Mouse (Mus musculus): ENCODE measurements around the gene Neurl3.

Gene Neurl3

GRCm38 (mm10) chr1:36274455-36274854, at the start of gene Neurl3:
Gene Neurl3, minus strand, starts transcription at chr1:36274679.
- DNase-seq = no peak

DNA sequence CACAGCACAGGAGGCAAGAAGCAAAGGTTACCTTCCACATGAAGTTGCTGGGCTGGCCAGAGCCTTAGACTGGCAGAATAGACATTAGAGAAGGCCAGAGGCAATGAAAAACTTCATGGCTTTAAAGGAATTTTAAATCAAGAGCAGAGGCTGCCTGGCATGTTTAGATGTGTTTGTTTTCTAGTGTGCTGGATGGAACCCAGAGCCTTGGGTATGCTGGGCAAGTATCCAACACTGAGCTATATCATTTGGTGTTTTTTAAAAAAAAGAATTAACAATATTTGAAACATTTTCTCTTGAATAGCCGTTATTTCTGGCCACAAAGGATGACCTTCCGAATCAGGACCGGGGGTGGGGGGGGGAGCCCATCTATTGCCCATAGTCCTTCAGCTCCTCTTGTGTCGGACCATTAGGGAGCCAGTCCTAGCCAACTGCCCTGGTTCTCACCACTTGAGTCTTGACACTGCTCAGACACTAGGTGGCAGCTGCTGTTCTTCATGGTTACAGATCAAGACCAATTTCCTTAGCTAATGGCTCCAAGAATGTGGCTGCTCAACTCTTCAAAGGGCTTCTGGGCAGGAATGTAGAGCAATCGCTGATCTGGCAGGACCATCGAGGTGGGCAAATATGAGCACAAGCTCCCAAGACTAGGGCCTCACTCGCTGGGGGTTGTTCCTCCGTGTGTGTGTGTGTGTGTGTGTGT, 49.4 kb upstream of the Neurl3 start:
- peak; percentile 76 for DNase-seq

- no peak for DNase-seq
Observed at GRCm38 (mm10) chr1:36323076-36323475, 48.6 kb upstream of the Neurl3 start.

DNA sequence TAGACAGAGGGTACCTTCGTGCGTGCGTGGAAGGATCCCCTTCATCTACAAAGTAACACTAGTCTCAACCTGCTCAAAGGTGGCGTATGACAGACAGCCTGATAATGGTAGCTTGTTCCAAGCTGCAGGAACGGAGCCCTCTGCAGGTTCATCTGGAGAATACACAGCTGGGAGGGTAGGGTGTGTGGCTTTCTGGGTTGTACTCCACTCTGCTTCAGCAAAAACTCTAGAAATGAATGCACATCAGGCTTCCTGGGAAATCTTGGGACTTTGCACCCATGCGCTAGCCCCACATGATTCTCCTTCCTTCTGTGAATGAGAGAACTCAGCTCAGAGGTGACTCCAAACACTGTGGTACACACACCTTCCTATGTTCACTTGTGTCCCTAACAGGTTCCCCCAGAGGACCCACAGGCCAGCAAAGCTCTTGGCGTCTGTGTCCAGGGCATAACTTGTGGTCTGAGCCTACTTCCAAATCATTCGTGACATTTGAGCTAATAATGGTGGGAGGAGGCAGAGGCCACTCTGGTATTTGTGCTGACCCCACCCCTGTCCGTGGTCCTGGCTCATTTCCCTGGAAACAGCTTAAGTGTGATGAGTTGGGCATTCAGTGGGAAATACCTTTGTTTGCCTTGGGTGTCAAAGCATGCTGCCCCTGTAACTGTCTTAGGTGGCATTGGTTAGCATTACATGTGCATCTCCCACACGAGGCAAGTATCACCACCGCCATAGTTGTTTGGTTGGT, 47.5 kb upstream of the Neurl3 start:
- peak; percentile 58 for DNase-seq

GRCm38 (mm10) chr1:36321164-36321563, 46.7 kb upstream of the Neurl3 start:
- DNase-seq = no peak

GRCm38 (mm10) chr1:36315776-36316100, 41.3 kb upstream of the Neurl3 start:
- no peak for DNase-seq

GRCm38 (mm10) chr1:36314959-36315775, 40.7 kb upstream of the Neurl3 start:
- no peak for DNase-seq

DNA sequence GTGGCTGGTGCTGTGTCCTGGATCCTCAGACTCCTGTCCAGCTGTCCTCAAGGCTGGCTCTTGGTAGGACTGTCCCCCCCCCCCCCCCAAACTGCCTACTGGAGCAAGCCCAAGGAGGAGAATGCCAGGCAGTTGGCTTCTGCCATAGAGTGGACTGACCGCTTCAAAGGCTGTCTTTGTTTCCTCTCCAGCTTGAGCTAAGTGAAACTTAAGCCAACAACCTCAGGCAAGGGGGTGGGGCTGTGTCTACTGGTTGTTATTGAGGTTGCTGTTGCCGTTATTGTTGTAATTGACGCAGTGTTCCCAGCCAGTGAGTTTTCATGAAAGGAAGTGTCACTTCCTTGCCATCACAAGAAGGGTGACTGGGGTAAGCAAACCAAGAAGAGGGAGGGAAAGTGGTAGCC, 35.0 kb upstream of the Neurl3 start:
- no peak for DNase-seq

GRCm38 (mm10) chr1:36308966-36309475, 34.5 kb upstream of the Neurl3 start:
- no peak for DNase-seq

DNA sequence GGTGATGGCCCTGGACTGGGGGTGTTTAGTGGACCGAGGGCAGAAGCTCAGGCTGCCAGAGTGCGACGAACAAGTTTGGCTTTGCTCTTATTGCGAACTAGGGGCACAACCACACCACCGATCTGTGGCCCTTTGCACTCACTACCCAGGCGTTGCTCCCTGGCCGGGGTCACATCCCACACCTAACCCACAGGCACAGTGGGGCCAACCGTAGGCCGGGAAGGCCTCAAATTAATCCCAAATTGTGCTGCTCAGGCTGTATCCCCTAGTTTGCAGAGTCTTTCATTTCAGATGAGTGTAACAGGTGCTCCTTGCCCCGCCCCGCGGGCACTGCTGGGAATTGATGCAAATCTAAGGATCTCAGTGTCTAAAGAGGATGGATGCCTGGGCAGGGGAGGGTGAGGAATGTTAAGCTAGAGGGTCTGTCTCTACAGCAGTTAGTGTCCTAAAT, 34.0 kb upstream of the Neurl3 start:
- DNase-seq = no peak

- peak; percentile 87 for DNase-seq
Observed at GRCm38 (mm10) chr1:36307495-36308280, 33.2 kb upstream of the Neurl3 start, which contains the start of gene Arid5a. Gene Arid5a, plus strand, starts transcription at chr1:36307733.

DNA sequence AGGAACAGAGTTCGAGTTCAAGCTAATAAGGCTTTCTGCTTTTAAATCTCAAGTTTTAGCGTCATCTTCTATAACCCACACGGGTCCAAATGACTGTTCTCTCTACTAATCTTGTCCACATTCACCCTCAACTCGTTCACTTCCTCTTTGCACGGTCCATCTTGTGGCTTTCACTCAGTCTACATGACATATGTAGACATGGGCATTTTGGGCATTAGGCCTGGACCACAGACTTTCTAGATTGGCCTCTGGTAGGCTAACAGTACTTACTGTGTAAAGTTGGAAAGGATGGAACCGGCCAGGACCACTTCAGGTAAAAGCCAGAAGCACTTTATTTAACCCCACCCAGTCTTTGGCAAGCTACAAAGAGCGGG, 32.6 kb upstream of the Neurl3 start:
- no peak for DNase-seq

- no peak for DNase-seq
Observed at GRCm38 (mm10) chr1:36306120-36306519, 31.6 kb upstream of the Neurl3 start.

- no peak for DNase-seq
Observed at GRCm38 (mm10) chr1:36304764-36305163, 30.3 kb upstream of the Neurl3 start.

DNA sequence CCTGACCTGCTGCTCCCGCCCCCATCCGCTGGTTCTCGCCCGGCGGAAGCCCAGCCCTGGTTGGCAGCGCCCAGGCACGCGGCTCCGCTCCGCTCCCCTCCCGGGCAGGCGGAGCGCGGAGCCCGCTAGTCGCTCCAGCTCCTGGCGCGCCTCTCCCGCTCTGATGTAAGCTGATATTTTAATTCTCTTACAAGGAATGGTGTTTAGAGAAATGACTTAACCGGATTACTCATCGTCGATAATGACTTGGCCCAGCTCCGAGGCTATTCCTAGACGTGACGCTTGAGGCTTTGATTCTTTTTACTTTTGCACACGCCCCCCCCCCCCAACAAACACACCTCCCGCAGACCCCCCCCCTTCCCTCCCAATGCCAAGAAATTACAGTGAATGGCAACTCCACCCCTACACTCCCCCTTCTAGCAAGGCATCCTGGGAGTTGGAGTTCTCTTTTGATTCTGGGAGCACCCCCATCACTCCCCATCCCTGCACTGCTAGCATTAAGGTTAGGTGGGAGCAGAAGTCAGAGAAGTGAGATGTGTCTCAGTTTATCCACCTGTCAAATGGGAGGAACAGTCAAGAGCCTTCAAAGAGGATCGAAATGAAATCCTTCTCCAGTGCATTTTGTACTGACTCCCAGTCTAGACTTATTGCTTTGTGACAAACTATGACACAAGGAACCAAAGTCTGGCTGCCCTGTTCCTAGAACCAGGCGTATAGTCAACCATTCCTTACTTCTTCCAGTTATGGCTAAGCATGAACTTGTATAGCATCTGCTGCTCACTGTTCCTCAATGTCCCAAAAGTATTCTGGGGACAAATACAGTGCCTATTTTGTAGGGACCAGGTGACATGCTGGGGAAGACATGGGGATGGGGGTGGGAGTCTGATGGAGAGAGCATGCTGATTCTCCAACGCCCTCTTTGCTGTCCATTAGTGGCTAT, 29.2 kb upstream of the Neurl3 start:
- DNase-seq = peak; percentile 66

DNA sequence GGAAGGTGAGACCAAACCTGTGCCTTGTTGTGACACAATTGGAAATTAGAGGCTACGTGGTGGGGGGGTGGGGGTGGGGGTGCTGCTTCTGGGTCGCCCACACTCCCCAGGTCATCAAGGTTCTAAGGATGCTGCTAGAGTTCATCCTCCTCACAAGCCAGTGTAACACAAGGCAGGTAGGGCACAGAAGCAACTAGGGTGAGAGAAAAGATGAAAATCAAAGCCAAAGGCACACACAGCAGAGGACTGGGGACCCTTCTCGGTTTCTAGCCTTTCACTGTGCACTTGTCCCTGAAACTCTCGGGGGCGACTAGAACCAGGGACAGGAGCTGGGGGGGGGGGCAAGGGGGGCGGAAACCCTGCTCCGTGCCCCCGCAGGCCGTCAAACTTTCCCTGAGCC, 28.5 kb upstream of the Neurl3 start:
- no peak for DNase-seq

DNA sequence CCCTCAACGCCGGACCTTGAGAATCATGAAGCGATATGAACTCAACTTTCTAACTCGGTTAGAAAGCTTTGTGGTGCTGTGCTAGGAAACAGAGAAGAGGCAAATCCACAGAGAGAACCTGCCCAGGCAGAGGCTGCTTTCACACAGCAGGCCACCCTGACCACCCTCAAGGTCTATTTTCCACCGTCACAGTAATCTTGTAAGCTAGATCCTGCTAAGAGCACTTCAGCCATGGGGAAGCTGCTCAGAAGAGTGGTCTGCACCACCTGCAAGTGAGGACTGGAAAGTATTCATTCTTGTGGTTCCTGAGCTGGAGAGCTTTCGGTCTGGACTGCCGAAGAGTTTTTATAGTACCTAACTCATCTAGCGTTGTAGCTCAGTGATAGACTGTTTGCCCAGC, 27.8 kb upstream of the Neurl3 start:
- no peak for DNase-seq

DNA sequence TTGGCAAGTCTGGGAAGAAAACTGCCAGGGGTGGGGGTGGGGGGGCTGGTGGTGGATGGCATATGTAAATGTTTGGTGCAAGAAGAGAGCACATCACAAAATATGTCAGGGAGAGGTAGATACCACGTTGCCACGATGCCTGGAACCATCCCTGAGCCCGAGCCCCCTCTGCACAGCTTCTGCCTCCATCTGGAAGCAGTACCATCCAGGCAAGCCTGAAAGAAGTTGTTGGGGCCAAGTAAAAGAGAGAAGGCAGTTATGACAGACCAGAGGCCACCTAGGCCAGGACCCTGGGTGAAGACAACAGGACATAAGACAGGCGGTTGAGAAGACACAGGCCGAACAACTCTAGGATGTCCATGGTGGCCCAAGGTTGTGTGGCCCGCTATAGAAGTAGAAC, 26.0 kb upstream of the Neurl3 start:
- DNase-seq = no peak

DNA sequence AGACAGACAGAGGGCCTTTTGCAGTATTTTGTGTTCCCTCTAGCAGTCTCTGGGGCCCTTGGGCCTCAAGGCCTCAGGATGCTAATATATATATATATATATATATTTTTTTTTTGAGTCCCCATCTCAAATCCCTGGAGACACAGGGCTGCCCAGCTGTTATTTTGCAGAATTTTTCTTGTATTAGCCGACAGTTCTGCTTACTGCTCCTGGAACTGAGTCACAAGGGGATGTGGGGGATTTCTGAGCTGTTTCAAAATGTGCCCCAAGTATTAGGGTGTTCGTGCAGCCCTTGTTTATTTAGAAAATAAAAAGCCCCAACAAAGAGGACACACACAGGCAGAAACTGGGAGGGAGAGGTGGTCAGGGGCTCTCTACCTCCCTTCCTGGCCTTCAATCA, 25.2 kb upstream of the Neurl3 start:
- no peak for DNase-seq

- no peak for DNase-seq
Observed at GRCm38 (mm10) chr1:36299126-36299525, 24.6 kb upstream of the Neurl3 start.

DNA sequence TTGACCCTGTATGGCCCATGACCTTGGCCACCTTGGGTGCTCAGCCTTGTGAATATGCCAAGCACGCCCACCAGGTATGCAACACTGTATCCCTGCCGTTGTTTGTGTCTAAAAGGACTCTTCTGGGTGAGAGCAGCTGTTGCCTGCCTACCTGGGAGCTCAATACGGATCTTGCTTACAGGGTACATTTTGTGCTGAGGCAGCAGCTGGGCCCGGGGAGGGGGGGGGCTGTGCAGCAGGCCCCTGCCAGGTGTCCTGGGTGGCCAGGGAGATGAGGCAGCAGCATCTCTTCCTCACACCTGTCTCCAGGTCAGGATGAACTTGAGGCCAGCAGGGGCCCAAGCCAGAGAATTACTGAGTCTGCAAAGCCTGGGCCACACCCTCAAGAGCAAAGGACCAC, 23.6 kb upstream of the Neurl3 start:
- no peak for DNase-seq

Measured in kidney, adult 9 months (tissue).